Mouse (Mus musculus) bone marrow macrophage, adult 2 months (primary cell): ENCODE measurements around the gene Dsn1. TPM values are rescaled to one million over a fixed set of nuclear protein-coding genes. Genes with fewer than 3 reads are reported as not detected.

Experiments used
- H3K27ac ChIP-seq: 2 replicates; pipeline ENCODE4 v1.5.1; 2012; ENCODE audit warnings: low read depth, low read length; ENCODE audit not compliant: insufficient read depth
- H3K4me1 ChIP-seq: 2 replicates; pipeline ENCODE4 v1.6.1; 2012; ENCODE audit warnings: low read length; ENCODE audit not compliant: control insufficient read depth, insufficient read depth
- H3K4me3 ChIP-seq: 2 replicates; pipeline ENCODE4 v1.5.1; 2012; ENCODE audit warnings: mild to moderate bottlenecking, low read length, moderate library complexity; ENCODE audit not compliant: insufficient read depth
- CTCF ChIP-seq: IDR thresholded peaks from 2 replicates; pipeline ENCODE4 v1.5.1; 2012; ENCODE audit warnings: low read depth, mild to moderate bottlenecking, low read length, moderate library complexity
- POLR2A ChIP-seq: IDR thresholded peaks from 2 replicates; pipeline ENCODE4 v1.6.1; 2012; ENCODE audit warnings: mild to moderate bottlenecking, low read depth, low read length, borderline replicate concordance
- polyA plus RNA-seq: library from polyadenylated mRNA; stranded (reverse); fragments of >200 nt; gene quantifications from 2 replicates; pipeline ENCODE4 v1.2.4, GENCODE M21; 2012; ENCODE audit not compliant: missing spikeins, insufficient read depth, insufficient read length

Dsn1 gene
- polyA plus RNA-seq, 1 experiment = 13.0 TPM

DNA sequence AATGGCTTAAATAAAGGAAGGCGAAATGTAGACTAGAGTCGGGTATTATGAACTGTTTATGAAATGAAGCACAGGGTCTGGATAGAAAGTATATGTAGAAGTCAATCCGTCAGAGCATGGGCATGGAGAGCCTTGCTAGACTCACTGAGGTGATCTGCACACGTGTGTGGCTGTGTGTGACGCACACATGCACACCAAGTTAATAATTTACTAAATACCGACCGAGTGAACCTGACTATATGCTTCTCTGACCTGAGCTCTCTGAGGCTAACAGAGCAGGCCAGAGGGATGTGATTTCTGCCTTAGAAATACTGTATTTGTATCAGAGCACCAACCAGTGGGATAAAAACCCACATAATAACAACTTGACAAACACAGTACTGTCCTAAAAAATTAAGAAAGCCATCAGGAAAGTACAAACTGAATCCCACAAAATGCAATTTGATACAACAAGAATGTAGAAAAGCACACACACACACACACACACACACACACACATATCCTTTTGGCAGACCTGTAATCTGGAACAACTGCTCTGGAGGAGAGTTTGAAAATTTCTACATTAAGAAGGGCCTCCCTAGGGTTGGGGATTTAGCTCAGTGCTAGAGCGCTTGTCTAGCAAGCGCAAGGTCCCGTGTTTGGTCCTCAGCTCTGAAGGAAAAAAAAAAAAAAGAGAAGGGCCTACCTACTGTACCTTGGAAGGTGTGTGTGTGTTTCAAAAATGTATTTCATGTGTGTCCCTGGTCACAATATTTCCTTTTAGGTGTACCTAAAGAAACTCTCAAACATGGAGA lies 55.5 kb downstream of the Dsn1 start:
- Histone ChIP-seq H3K4me1 (no peaks in the 10 kb centered on the region), H3K4me3 (no peak overlapping the region), H3K27ac (no peak overlapping the region)
- TF ChIP-seq CTCF = no peak
- TF ChIP-seq POLR2A = no peak

- no peak overlapping the region for H3K27ac ChIP-seq
- no peak overlapping the region for H3K4me3 ChIP-seq
- H3K4me1 ChIP-seq = no peaks in the 10 kb centered on the region
- no peak for TF ChIP-seq POLR2A
- TF ChIP-seq CTCF = no peak
Measured at GRCm38 (mm10) chr2:156950816-156951215, 56.1 kb downstream of the Dsn1 start.

Other genes with a start within 250 kb of the Dsn1 start
- gene Myl9, start 231.7 kb downstream of the Dsn1 start, polyA plus RNA-seq = 5.1 and 7.6 TPM in 2 replicates
- gene Tgif2, start 167.1 kb downstream of the Dsn1 start, polyA plus RNA-seq = not detected in 2 replicates
- gene 4930518I15Rik, start 149.2 kb downstream of the Dsn1 start, polyA plus RNA-seq = 6.4 and 7.1 TPM in 2 replicates
- 162 and 175 TPM in 2 replicates for gene Rab5if, start 144.0 kb downstream of the Dsn1 start, polyA plus RNA-seq
- gene Sla2, start 120.0 kb downstream of the Dsn1 start, polyA plus RNA-seq = not detected in 2 replicates
- gene Ndrg3, start 15.1 kb downstream of the Dsn1 start, polyA plus RNA-seq = 68.3 and 81.0 TPM in 2 replicates
- 10.9 and 14.9 TPM in 2 replicates for gene Soga1, start 72.1 kb upstream of the Dsn1 start, polyA plus RNA-seq
- gene Tldc2, start 79.9 kb upstream of the Dsn1 start, polyA plus RNA-seq = not detected in 2 replicates
- 496 and 503 TPM in 2 replicates for gene Samhd1, start 128.1 kb upstream of the Dsn1 start, polyA plus RNA-seq
- gene Rbl1, start 197.4 kb upstream of the Dsn1 start, polyA plus RNA-seq = 22.8 and 26.6 TPM in 2 replicates